8 mouse cellular contexts compared by ENCODE assay signal in the genomic region with DNA sequence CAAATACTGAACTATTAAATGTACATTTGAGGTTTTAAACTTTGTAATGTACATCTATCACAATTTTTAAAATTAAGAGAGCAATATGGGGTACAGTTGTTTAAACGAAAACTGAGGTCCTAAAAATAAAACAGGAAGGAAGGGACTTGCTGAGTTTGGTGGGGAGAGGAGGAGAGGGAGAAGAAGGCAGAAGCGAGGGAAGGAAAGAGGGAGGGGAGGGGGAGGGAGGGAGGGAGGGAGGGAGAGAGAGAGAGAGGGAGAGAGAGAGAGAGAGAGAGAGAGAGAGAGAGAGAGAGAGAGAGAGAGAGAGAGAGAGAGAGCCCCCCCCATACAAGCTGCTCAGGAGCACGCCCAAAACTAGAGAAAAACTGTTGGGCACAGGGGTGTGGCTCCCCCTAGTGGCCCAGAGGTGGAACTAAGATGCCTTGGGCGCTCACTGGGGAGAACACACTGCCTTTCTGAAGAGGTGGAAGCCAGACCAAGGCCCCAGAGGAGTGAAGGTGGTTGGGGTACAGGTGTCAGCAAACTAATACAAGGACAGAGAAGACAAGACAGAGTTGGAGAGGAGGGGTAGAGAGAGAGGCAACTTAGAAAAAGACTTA. TPM values are rescaled to one million over a fixed set of nuclear protein-coding genes. Genes with fewer than 3 reads are reported as not detected.
A peak's percentile ranks its signal among the peaks of the same experiment; 100 is the strongest.
DNase-seq lines count a peak whose midpoint lies in the region; ATAC-seq and TF ChIP-seq lines count a peak whose summit lies in the region.
"Had no signal": no experiment of that assay in that cellular context is flagged by ENCODE, and none has a peak within 500 bp of the region (broad histone marks: within the 10 kb centered on the region; RNA-seq: fewer than 3 reads in every experiment).

No protein-coding gene starts in this region.

- no peak overlapping the region for H3K4me3 ChIP-seq in neural tube, embryonic 15.5 days (replicated peaks)
- H3K4me3 ChIP-seq in intestine, postnatal 0 days (ENCODE audit: low read depth, low read length) = no peak overlapping the region
- H3K4me3 ChIP-seq in lung, embryonic 16.5 days (ENCODE audit: low read length) = no peak overlapping the region

- no peaks in the 10 kb centered on the region for H3K36me3 ChIP-seq in neural tube, embryonic 15.5 days
- H3K36me3 ChIP-seq in intestine, postnatal 0 days (ENCODE audit: control insufficient read depth, insufficient read depth) = no peaks in the 10 kb centered on the region
- no peaks in the 10 kb centered on the region for H3K36me3 ChIP-seq in lung, embryonic 16.5 days (ENCODE audit: control insufficient read depth, insufficient read depth, low read length)

- ATAC-seq in neural tube, embryonic 15.5 days (ENCODE audit: low FRiP score) = no peak
- ATAC-seq in intestine, postnatal 0 days = no peak
- ATAC-seq in lung, embryonic 16.5 days (ENCODE audit: low read depth) = 0 out of 2 replicates have a peak, but pooled peaks have one; percentile 51

- TF ChIP-seq CTCF in intestine, postnatal 0 days (IDR thresholded peaks at IDR 0.05; ENCODE audit: low read depth) = peak; percentile 86

- no peak overlapping the region for H3K9ac ChIP-seq in neural tube, embryonic 15.5 days (replicated peaks)
- no peak overlapping the region for H3K9ac ChIP-seq in intestine, postnatal 0 days (ENCODE audit: low read depth, low read length)
- H3K9ac ChIP-seq in lung, embryonic 16.5 days (ENCODE audit: low read length) = no peak overlapping the region

- peaks cover 12% of the 10 kb centered on the region for H3K4me1 ChIP-seq in neural tube, embryonic 15.5 days
- H3K4me1 ChIP-seq in intestine, postnatal 0 days (replicated peaks; ENCODE audit: control insufficient read depth, insufficient read depth, low read length) = 0 out of 2 replicates have a peak, but pooled peaks cover 5% of the 10 kb centered on the region
- H3K4me1 ChIP-seq in lung, embryonic 16.5 days (replicated peaks; ENCODE audit: control insufficient read depth, insufficient read depth, low read length) = 0 out of 2 replicates have a peak, but pooled peaks cover 3% of the 10 kb centered on the region

- peak; percentile 54 for DNase-seq in neural tube, embryonic 10.5 days (ENCODE audit: extremely low spot score, low spot score)
- peak; percentile 67 for DNase-seq in adrenal gland, postnatal 10 days
- DNase-seq in embryo, embryonic 9.5 days (ENCODE audit: extremely low spot score) = peak; percentile 55
- peak; percentile 28 for DNase-seq in retina, postnatal 7 days (ENCODE audit: low read depth, low spot score)

- no peak overlapping the region for H3K4me2 ChIP-seq in neural tube, embryonic 15.5 days
- H3K4me2 ChIP-seq in intestine, postnatal 0 days (replicated peaks; ENCODE audit: low read depth) = no peak overlapping the region
- no peak overlapping the region for H3K4me2 ChIP-seq in lung, embryonic 16.5 days (ENCODE audit: low read depth, low read length)

- WGBS in neural tube, embryonic 15.5 days = 25% methylated on average over 4 of the region's 4 CpGs
- WGBS in intestine, postnatal 0 days = 13% methylated on average over 3 of the region's 4 CpGs
- WGBS in lung, embryonic 16.5 days = 8% methylated on average over 3 of the region's 4 CpGs

- H3K9me3 ChIP-seq in neural tube, embryonic 15.5 days (replicated peaks) = no peaks in the 10 kb centered on the region
- no peaks in the 10 kb centered on the region for H3K9me3 ChIP-seq in intestine, postnatal 0 days (ENCODE audit: control insufficient read depth)
- H3K9me3 ChIP-seq in lung, embryonic 16.5 days (ENCODE audit: control insufficient read depth, low read length) = no peaks in the 10 kb centered on the region

- H3K27me3 ChIP-seq in neural tube, embryonic 15.5 days (replicated peaks) = peaks cover 20% of the 10 kb centered on the region
- H3K27me3 ChIP-seq in intestine, postnatal 0 days (replicated peaks; ENCODE audit: control insufficient read depth, insufficient read depth, low read length) = peaks cover 60% of the 10 kb centered on the region
- peaks cover 11% of the 10 kb centered on the region for H3K27me3 ChIP-seq in lung, embryonic 16.5 days (ENCODE audit: control insufficient read depth, insufficient read depth, low read depth, low read length)

- H3K27ac ChIP-seq in neural tube, embryonic 15.5 days (replicated peaks) = no peak overlapping the region
- H3K27ac ChIP-seq in intestine, postnatal 0 days (ENCODE audit: low read depth, low read length) = no peak overlapping the region
- no peak overlapping the region for H3K27ac ChIP-seq in lung, embryonic 16.5 days (ENCODE audit: low read length)

RNA-seq across cellular contexts. Expression of a gene that starts 3.8 kb away (rescaled TPM):
- 0.19 and 0.29 TPM in 2 replicates for polyA plus RNA-seq in neural tube, embryonic 15.5 days (2015; fragmentation: Nextera tagmentation; extraction: Ambion mirVana)
- total RNA-seq in adrenal gland, postnatal 10 days (2021) = under 1 TPM; 0.36 to 1.00 TPM
- polyA plus RNA-seq in intestine, postnatal 0 days (2015; fragmentation: Nextera tagmentation; extraction: Ambion mirVana) = not detected in 2 replicates
- polyA plus RNA-seq in lung, embryonic 16.5 days (2015; fragmentation: Nextera tagmentation; extraction: Ambion mirVana) = 0.09 and 0.19 TPM in 2 replicates
- polyA plus RNA-seq: heart, embryonic 14.5 days had no signal

RNA-seq across cellular contexts. Expression of a gene that starts 6.2 kb away (rescaled TPM):
- not detected in 2 replicates for polyA plus RNA-seq in neural tube, embryonic 15.5 days (2015; fragmentation: Nextera tagmentation; extraction: Ambion mirVana)
- total RNA-seq in adrenal gland, postnatal 10 days (2021) = not detected
- polyA plus RNA-seq in intestine, postnatal 0 days (2015; fragmentation: Nextera tagmentation; extraction: Ambion mirVana) = not detected in 2 replicates
- polyA plus RNA-seq in lung, embryonic 16.5 days (2015; fragmentation: Nextera tagmentation; extraction: Ambion mirVana) = not detected in 2 replicates
- polyA plus RNA-seq: heart, embryonic 14.5 days had no signal

RNA-seq across cellular contexts. Expression of a gene that starts 20.6 kb away (rescaled TPM):
- polyA plus RNA-seq in neural tube, embryonic 15.5 days (2015; fragmentation: Nextera tagmentation; extraction: Ambion mirVana) = not detected in 2 replicates
- total RNA-seq in adrenal gland, postnatal 10 days (2021) = not detected
- 24.5 and 49.3 TPM in 2 replicates for polyA plus RNA-seq in intestine, postnatal 0 days (2015; fragmentation: Nextera tagmentation; extraction: Ambion mirVana)
- polyA plus RNA-seq in lung, embryonic 16.5 days (2015; fragmentation: Nextera tagmentation; extraction: Ambion mirVana) = not detected in 2 replicates
- polyA plus RNA-seq: heart, embryonic 14.5 days had no signal

RNA-seq across cellular contexts. Expression of a gene that starts 22.1 kb away (rescaled TPM):
- polyA plus RNA-seq in neural tube, embryonic 15.5 days (2015; fragmentation: Nextera tagmentation; extraction: Ambion mirVana) = not detected in 2 replicates
- not detected for total RNA-seq in adrenal gland, postnatal 10 days (2021)
- polyA plus RNA-seq in intestine, postnatal 0 days (2015; fragmentation: Nextera tagmentation; extraction: Ambion mirVana) = not detected in 2 replicates
- polyA plus RNA-seq in lung, embryonic 16.5 days (2015; fragmentation: Nextera tagmentation; extraction: Ambion mirVana) = not detected in 2 replicates
- polyA plus RNA-seq: heart, embryonic 14.5 days had no signal

RNA-seq across cellular contexts. Expression of a gene that starts 41.6 kb away (rescaled TPM):
- polyA plus RNA-seq in neural tube, embryonic 15.5 days (2015; fragmentation: Nextera tagmentation; extraction: Ambion mirVana) = 0.05 and 0.12 TPM in 2 replicates
- total RNA-seq in adrenal gland, postnatal 10 days (2021) = not detected
- polyA plus RNA-seq in intestine, postnatal 0 days (2015; fragmentation: Nextera tagmentation; extraction: Ambion mirVana) = not detected in 2 replicates
- not detected in 2 replicates for polyA plus RNA-seq in lung, embryonic 16.5 days (2015; fragmentation: Nextera tagmentation; extraction: Ambion mirVana)
- polyA plus RNA-seq: heart, embryonic 14.5 days had no signal

Comparison
In these comparisons a context has a peak if more than half of its experiments do, and no peak if none do; other contexts are left out.
1. RNA of a gene that starts 20.6 kb away (polyA plus RNA-seq): 24.5 to 49.3 TPM in intestine, postnatal 0 days; not detected in neural tube, embryonic 15.5 days and not detected in lung, embryonic 16.5 days; every median in the first group is over 10 times any median in the second.
2. Peak in every context shown above with its lines, with median percentiles within 50 percentile points of each other: DNase-seq.